Mouse (Mus musculus): ENCODE measurements around the gene Olfr1465. TPM values are rescaled to one million over a fixed set of nuclear protein-coding genes. Genes with fewer than 3 reads are reported as not detected.

Gene Olfr1465
- not detected for total RNA-seq (2023)

GRCm38 (mm10) chr19:13315441-13315840 is at the start of gene Olfr1465:
Olfr1465 (minus strand) TSS chr19:13315541.

GRCm38 (mm10) chr19:13361936-13362335 is 46.6 kb upstream of the Olfr1465 start, which contains the start of gene Olfr1467:
Olfr1467 (plus strand) TSS chr19:13362236.

DNA sequence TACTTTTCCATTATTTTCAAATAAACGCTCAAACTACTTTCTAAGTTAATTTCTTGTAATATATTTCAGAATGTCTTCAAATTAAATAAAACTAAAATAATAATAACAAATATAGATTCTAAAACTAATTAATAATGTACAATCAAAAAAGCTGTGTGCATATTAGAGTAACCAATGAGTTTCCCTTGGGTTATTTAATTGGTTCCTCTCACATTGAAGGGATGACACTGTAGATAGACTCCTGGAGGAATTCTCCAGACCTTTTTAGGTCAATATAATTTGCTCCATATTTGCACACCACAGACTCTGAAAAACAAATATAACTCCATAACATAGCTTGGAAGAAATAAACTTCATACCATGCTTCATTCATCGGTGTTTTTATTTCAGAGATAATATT is 23.2 kb upstream of the Olfr1465 start, which contains the start of gene Olfr1466:
TSS of gene Olfr1466 (plus strand) at position 301 of the 400 bp plus-strand sequence.

Other genes with a start within 250 kb of the Olfr1465 start
- not detected for gene Olfr1457, start 217.7 kb downstream of the Olfr1465 start, total RNA-seq (2023)
- not detected for gene Olfr1458, start 208.8 kb downstream of the Olfr1465 start, total RNA-seq (2023)
- gene Olfr1459, start 166.0 kb downstream of the Olfr1465 start, total RNA-seq (2023) = under 1 TPM in 1 of 2 experiments, not detected in 1; 0.12 TPM
- not detected for gene Olfr1461, start 152.5 kb downstream of the Olfr1465 start, total RNA-seq (2023)
- gene Olfr1462, start 129.8 kb downstream of the Olfr1465 start, total RNA-seq (2023) = not detected
- not detected for gene Olfr1463, start 84.2 kb downstream of the Olfr1465 start, total RNA-seq (2023)
- gene Olfr1466, start 23.3 kb upstream of the Olfr1465 start, total RNA-seq (2023) = not detected
- gene Olfr1467, start 46.7 kb upstream of the Olfr1465 start, total RNA-seq (2023) = not detected
- gene Olfr1469, start 92.3 kb upstream of the Olfr1465 start, total RNA-seq (2023) = not detected
- not detected for gene Olfr1471, start 127.9 kb upstream of the Olfr1465 start, total RNA-seq (2023)
- not detected for gene Olfr1472, start 140.5 kb upstream of the Olfr1465 start, total RNA-seq (2023)
- not detected for gene Olfr1474, start 154.0 kb upstream of the Olfr1465 start, total RNA-seq (2023)
- not detected for gene Olfr1475, start 164.7 kb upstream of the Olfr1465 start, total RNA-seq (2023)
- gene Olfr1477, start 185.0 kb upstream of the Olfr1465 start, total RNA-seq (2023) = not detected
- not detected for gene Olfr1480, start 212.4 kb upstream of the Olfr1465 start, total RNA-seq (2023)